Mouse (Mus musculus) midbrain, embryonic 13.5 days (tissue): ENCODE data around the gene Arhgap18. TPM values are rescaled to one million over a fixed set of nuclear protein-coding genes. Genes with fewer than 3 reads are reported as not detected.

Source experiments
- ATAC-seq: fragments of 200-750 bp; cut with Nextera tagmentation; 2 replicates; pipeline ENCODE4 v1.8.0; 2017; ENCODE audit warnings: mild to moderate bottlenecking, moderate TSS enrichment, moderate library complexity
- H3K27ac ChIP-seq: fragments of 300-500 bp; sonication (generic); 2 replicates; pipeline ENCODE4 v1.5.1; 2015; ENCODE audit warnings: inconsistent platforms, mild to moderate bottlenecking, moderate library complexity
- H3K27me3 ChIP-seq: fragments of 300-500 bp; sonication (generic); 2 replicates; pipeline ENCODE4 v1.6.1; 2015; ENCODE audit warnings: mild to moderate bottlenecking, inconsistent platforms
- H3K36me3 ChIP-seq: fragments of 300-500 bp; sonication (generic); 2 replicates; pipeline ENCODE4 v1.6.1; 2015; ENCODE audit warnings: mild to moderate bottlenecking, inconsistent platforms
- H3K4me1 ChIP-seq: fragments of 300-500 bp; sonication (generic); replicated peaks from 2 replicates; pipeline ENCODE4 v1.6.1; 2015; ENCODE audit warnings: inconsistent platforms
- H3K4me2 ChIP-seq: fragments of 300-500 bp; sonication (generic); replicated peaks from 2 replicates; pipeline ENCODE4 v1.6.1; 2015; ENCODE audit warnings: moderate library complexity, mild to moderate bottlenecking, inconsistent platforms
- H3K4me3 ChIP-seq: fragments of 300-500 bp; sonication (generic); replicated peaks from 2 replicates; pipeline ENCODE4 v1.5.1; 2015; ENCODE audit warnings: mild to moderate bottlenecking, inconsistent platforms
- H3K9ac ChIP-seq: fragments of 300-500 bp; sonication (generic); replicated peaks from 2 replicates; pipeline ENCODE4 v1.6.1; 2015; ENCODE audit warnings: mild to moderate bottlenecking, inconsistent platforms
- H3K9me3 ChIP-seq: fragments of 300-500 bp; sonication (generic); 2 replicates; pipeline ENCODE4 v1.6.1; 2016; ENCODE audit warnings: mild to moderate bottlenecking, inconsistent platforms
- WGBS: fragments of 180-500 bp; shearing (Covaris S2); methylation state at CpG from one replicate; pipeline ENCODE4 v1.1.7; 2015; 5-methylcytosine and 5-hydroxymethylcytosine counted together
- polyA plus RNA-seq: library from polyadenylated mRNA; unstranded; fragments of >200 nt; fragmentation: Nextera tagmentation; extraction: Ambion mirVana; gene quantifications from 2 replicates; pipeline ENCODE4 v1.2.1, GENCODE M21; 2015

Arhgap18 gene
- polyA plus RNA-seq, 1 experiment from 2014 or later, result 17.3 TPM

DNA sequence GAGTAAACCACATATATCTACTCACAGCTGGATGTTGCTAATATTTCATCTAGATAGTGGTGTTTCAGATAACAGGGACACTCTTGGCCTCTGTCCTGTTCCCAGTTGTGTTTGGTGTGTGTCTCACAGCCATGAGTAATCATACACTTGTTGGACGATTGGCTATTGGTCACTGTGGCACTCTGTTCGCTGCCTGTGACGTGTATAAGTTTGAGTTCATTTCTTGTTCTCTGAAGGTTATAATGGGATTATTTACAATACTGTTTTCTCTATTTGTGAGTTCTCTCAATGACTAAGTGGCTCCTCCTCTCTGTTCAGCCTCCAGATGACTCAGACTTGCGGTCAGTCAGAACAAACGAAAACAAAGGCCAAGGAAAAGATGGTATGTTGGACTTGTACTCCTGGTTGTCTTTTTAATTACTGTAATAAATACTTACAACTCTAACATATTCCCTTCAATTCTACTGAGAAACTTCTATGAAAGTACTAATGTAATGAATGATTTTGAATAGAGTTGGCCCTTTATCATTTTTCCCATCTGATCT, 101.4 kb downstream of the Arhgap18 start:
- H3K27ac ChIP-seq, result no peak overlapping the region
- H3K9me3 ChIP-seq, result no peaks in the 10 kb centered on the region
- H3K4me1 ChIP-seq, result 0 out of 2 replicates have a peak, but pooled peaks cover 2% of the 10 kb centered on the region
- H3K27me3 ChIP-seq, result no peaks in the 10 kb centered on the region
- no peak overlapping the region for H3K9ac ChIP-seq
- ATAC-seq, result no peak
- no peak overlapping the region for H3K4me3 ChIP-seq
- H3K36me3 ChIP-seq, result no peaks in the 10 kb centered on the region
- 87% methylated on average over 5 of the region's 5 CpGs for WGBS
- H3K4me2 ChIP-seq, result no peak overlapping the region

DNA sequence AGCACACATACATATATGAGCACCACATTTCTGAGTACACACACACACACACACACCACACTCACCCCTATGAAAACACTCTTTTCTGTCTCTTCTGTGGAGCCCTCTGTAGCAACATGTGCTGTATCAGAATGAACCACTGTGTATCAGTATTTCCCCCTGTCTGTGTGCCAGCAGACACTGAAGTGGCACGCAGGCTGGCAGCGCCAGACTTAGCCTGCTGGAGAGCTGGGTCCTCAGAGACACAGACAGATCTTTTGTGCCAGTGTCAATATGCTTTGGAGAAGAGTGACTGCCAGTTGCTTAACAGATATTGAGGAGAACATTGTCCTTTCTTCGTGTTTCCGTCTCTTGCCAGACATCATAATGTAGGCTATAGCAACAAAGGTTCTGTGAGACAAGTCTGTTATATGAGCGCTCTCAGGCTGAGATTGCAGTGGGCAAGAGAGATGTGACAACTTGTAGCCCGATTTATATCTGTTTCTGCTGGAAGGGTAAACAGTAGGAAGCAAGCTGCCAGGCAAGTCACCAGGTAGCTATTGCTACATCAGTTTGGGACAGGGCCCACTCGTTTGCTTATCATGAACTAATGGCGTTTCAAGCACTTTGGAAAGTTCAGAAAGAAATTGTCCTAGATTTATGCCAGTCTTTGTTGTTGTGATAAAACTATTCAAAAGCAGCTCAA, 102.8 kb downstream of the Arhgap18 start:
- H3K9me3 ChIP-seq, result no peaks in the 10 kb centered on the region
- no peak overlapping the region for H3K9ac ChIP-seq
- 87% methylated on average over 8 of the region's 8 CpGs for WGBS
- no peaks in the 10 kb centered on the region for H3K27me3 ChIP-seq
- H3K36me3 ChIP-seq, result no peaks in the 10 kb centered on the region
- 0 out of 2 replicates have a peak, but pooled peaks cover 2% of the 10 kb centered on the region for H3K4me1 ChIP-seq
- H3K27ac ChIP-seq, result no peak overlapping the region
- H3K4me3 ChIP-seq, result no peak overlapping the region
- no peak overlapping the region for H3K4me2 ChIP-seq
- ATAC-seq, result peak; percentile 56; the same call in 1 of the 2 replicates

DNA sequence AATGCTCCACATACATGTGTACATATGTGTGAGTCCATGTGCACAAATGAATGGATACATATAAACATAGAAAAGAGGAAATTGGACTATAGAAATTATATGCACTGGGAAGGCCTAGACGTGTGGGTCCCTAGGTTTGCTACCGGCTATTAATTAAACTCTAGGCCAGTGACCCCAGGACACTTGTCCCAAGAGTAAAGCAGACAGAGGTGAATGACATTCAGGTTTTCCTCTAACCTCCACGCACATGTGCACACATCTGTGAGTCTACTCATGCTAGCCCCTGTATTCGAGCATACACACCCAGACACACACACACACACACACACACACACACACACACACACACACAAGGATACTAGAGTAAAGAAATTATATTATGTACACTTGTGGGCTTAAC, 104.4 kb downstream of the Arhgap18 start:
- Histone ChIP-seq H3K9me3 (no peaks in the 10 kb centered on the region), H3K27ac (no peak overlapping the region), H3K9ac (no peak overlapping the region), H3K4me2 (no peak overlapping the region), H3K4me3 (no peak overlapping the region), H3K27me3 (no peaks in the 10 kb centered on the region), H3K4me1 (0 out of 2 replicates have a peak, but pooled peaks cover 2% of the 10 kb centered on the region), H3K36me3 (no peaks in the 10 kb centered on the region)
- 89% methylated on average over 4 of the region's 4 CpGs for WGBS
- no peak for ATAC-seq

DNA sequence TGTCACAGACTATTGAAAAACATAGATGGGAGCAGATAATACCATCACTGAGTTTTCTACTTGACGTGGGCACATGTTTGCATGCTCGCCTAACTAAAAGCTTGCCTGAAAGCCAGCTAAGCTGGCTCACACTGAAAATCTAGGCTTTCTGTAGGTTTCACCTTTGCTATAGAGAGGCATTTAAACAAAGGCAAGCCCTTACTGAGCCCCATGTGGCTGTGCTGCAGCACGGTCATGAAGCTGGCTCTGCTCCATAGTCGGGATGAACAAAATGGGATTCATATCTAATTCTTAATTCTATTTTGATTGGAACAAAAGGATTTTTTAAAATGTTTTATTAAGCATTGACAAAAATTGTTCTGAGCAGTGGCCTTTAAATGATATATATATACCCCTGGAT, 105.3 kb downstream of the Arhgap18 start:
- Histone ChIP-seq H3K4me2 (no peak overlapping the region), H3K4me1 (0 out of 2 replicates have a peak, but pooled peaks cover 2% of the 10 kb centered on the region), H3K36me3 (no peaks in the 10 kb centered on the region), H3K9ac (no peak overlapping the region), H3K9me3 (no peaks in the 10 kb centered on the region), H3K27ac (no peak overlapping the region), H3K4me3 (no peak overlapping the region), H3K27me3 (no peaks in the 10 kb centered on the region)
- no peak for ATAC-seq
- 59% methylated on average over 4 of the region's 4 CpGs for WGBS

DNA sequence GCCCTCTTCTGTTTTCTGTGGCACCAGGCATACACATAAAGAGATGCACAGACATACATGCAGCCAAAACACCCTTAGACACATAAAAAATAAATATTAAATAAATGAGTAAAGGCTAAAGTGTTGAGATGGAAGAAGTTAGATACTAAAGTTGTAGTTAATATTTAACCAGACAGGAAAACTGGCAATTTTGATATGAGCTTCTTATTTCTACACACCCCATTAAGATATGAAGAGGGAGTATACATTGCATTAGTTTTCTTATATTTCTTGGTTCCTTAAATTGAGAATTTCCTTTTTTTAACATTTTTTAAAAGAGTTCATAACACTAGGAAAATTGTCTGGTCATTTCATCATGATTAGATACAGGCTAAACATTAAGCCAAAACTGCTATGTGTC, 108.0 kb downstream of the Arhgap18 start:
- Histone ChIP-seq H3K27ac (no peak overlapping the region), H3K27me3 (no peaks in the 10 kb centered on the region), H3K4me2 (no peak overlapping the region), H3K36me3 (no peaks in the 10 kb centered on the region), H3K9me3 (no peaks in the 10 kb centered on the region), H3K9ac (no peak overlapping the region), H3K4me3 (no peak overlapping the region), H3K4me1 (0 out of 2 replicates have a peak, but pooled peaks cover 2% of the 10 kb centered on the region)
- ATAC-seq, result no peak

DNA sequence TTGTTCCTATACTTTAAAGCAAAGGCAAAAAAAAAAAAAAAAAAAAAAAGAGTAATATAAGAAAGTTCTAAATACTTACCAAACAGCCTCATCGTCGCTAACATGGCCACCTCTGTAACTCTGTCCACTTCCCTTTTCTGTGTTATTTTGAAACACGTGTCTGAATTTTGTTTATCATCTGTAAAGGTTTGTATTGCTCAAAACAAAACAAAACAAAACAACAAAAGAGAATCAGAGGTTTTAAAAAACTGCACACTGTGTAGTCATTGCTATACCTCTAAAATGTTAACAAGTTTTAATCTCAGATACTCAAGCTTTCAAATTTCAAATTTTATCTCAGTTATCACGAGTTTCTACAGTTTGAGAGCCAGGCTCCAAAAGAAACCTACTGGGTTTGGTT, 109.0 kb downstream of the Arhgap18 start:
- Histone ChIP-seq H3K4me1 (0 out of 2 replicates have a peak, but pooled peaks cover 2% of the 10 kb centered on the region), H3K27ac (no peak overlapping the region), H3K36me3 (no peaks in the 10 kb centered on the region), H3K9ac (no peak overlapping the region), H3K4me3 (no peak overlapping the region), H3K9me3 (no peaks in the 10 kb centered on the region), H3K4me2 (no peak overlapping the region), H3K27me3 (no peaks in the 10 kb centered on the region)
- no peak for ATAC-seq
- WGBS, result 93% methylated on average over 4 of the region's 4 CpGs

DNA sequence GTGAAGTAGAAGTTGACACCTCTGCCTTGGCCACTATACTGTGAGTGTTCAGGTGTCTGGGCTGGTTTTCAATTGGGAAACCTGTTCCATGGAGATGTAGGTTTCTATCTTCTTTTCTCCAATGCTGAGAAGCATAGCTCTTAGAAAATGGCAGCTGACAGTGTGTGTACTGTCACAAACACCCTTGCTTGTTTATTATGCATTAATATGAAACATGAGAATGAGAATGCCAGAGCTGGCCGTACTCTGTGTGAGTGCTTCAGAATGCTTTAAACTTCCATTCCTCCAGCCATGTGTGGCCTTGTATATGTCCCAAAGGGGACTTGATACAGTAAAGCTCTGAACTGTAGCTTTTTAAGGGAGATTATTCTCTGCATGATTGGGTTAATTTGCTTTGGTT, 110.8 kb downstream of the Arhgap18 start:
- Histone ChIP-seq H3K4me1 (no peaks in the 10 kb centered on the region), H3K27me3 (no peaks in the 10 kb centered on the region), H3K9me3 (no peaks in the 10 kb centered on the region), H3K27ac (no peak overlapping the region), H3K36me3 (no peaks in the 10 kb centered on the region), H3K4me2 (no peak overlapping the region), H3K4me3 (no peak overlapping the region), H3K9ac (no peak overlapping the region)
- WGBS, result 85% methylated on average over 1 of the region's 1 CpGs
- no peak for ATAC-seq

DNA sequence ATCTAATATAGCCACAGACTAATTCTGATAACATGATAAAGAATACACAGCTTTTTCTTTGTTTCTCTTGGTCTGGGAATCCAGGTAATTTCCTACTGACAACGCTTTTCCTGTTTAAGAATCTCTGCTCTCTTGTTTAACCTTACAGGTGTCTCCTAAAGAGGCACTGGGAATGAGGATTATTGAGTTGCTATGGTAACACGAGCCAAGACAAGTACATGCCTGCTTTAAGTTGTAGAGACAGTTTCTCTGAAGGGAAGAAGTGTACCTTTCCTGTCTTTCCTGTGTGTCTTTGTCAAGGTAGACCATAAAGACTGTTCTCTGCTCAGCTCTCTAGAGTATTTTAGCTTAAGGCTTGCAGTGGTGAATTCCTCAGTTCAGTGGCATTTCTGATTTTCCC, 117.6 kb downstream of the Arhgap18 start:
- no peaks in the 10 kb centered on the region for H3K9me3 ChIP-seq
- no peak overlapping the region for H3K4me2 ChIP-seq
- no peak overlapping the region for H3K4me3 ChIP-seq
- 0 out of 2 replicates have a peak overlapping the region, but pooled peaks have one; percentile 4 for H3K27ac ChIP-seq
- no peaks in the 10 kb centered on the region for H3K27me3 ChIP-seq
- H3K9ac ChIP-seq, result no peak overlapping the region
- WGBS, result 54% methylated on average over 2 of the region's 2 CpGs
- ATAC-seq, result no peak
- no peaks in the 10 kb centered on the region for H3K36me3 ChIP-seq
- peaks cover 7% of the 10 kb centered on the region for H3K4me1 ChIP-seq

DNA sequence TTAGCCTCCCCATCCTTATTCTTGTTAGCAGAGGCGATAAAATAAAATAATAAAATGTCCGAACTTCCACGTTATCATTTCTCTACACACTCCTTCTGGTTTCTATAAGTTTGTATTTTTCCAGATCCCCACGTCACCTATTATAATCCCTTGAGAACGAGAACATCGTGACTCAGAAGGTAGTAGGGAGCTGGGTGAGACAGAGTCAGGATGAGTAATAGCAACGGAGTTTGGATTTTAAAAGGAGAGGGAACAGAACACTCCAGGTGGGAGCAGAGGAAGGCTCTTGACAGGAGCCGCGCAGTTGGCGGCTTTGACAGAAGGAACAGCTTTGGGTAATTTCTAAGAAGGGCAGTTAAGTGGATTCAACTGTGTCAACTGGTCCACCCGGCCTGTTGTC, 124.1 kb downstream of the Arhgap18 start:
- H3K4me3 ChIP-seq, result no peak overlapping the region
- no peaks in the 10 kb centered on the region for H3K9me3 ChIP-seq
- no peak overlapping the region for H3K27ac ChIP-seq
- no peak for ATAC-seq
- H3K4me2 ChIP-seq, result no peak overlapping the region
- 86% methylated on average over 11 of the region's 11 CpGs for WGBS
- no peaks in the 10 kb centered on the region for H3K4me1 ChIP-seq
- no peak overlapping the region for H3K9ac ChIP-seq
- no peaks in the 10 kb centered on the region for H3K27me3 ChIP-seq
- H3K36me3 ChIP-seq, result no peaks in the 10 kb centered on the region

DNA sequence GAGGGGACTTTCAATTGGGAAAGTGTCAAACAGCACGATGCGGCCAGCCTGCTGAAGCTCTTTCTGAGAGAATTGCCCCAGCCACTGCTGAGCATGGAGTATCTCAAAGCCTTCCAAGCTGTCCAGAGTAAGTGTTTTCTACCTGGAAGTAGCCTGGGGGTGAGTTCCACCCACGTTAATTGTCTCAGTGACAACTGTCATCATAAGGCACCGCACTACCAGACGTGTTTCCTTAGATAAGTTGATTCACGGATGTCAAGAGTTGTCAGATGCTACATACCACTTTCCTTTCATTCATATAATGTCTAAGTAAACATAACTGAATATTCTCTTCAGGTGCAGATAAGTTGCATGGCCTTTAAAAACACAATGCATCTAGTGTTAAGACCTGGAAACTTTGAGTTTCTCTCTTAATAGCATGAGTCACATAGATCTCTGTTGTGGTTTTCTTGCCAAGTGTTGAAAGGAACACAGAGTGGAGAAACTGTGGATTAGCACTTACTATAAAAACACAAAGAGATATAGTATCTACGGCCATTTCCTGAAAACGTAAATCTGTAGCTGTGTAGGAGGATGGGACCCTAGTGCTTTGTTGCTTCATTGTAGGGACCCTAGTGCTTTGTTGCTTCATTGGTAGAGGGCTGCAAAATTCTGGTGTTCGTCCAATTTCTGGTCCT, 125.8 kb downstream of the Arhgap18 start:
- Histone ChIP-seq H3K27ac (no peak overlapping the region), H3K9ac (no peak overlapping the region), H3K4me3 (no peak overlapping the region), H3K27me3 (no peaks in the 10 kb centered on the region), H3K4me2 (no peak overlapping the region), H3K9me3 (no peaks in the 10 kb centered on the region), H3K4me1 (no peaks in the 10 kb centered on the region), H3K36me3 (no peaks in the 10 kb centered on the region)
- ATAC-seq, result no peak
- 88% methylated on average over 9 of the region's 9 CpGs for WGBS

DNA sequence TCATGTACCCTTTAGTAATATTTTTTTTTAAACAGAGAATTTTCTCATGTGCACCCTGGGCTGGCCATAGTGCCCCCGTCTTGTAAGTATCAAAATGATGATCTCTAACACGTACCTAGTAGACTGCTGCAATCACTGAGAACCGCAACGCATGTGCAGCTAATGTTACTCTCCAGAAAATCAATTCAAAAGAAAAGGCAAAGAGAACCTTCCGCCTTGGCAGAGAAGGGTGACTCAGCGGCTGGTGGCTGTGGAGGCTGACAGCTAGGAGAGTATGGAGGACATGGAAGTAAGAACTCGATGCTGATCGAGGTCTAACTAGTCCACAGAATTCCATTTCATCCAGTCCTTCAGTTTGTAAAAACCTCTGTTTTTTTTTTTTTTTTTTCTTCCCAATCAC, 131.7 kb downstream of the Arhgap18 start:
- Histone ChIP-seq H3K27me3 (no peaks in the 10 kb centered on the region), H3K9ac (no peak overlapping the region), H3K27ac (no peak overlapping the region), H3K9me3 (no peaks in the 10 kb centered on the region), H3K4me1 (no peaks in the 10 kb centered on the region), H3K4me3 (no peak overlapping the region), H3K4me2 (no peak overlapping the region), H3K36me3 (no peaks in the 10 kb centered on the region)
- 82% methylated on average over 8 of the region's 8 CpGs for WGBS
- no peak for ATAC-seq

DNA sequence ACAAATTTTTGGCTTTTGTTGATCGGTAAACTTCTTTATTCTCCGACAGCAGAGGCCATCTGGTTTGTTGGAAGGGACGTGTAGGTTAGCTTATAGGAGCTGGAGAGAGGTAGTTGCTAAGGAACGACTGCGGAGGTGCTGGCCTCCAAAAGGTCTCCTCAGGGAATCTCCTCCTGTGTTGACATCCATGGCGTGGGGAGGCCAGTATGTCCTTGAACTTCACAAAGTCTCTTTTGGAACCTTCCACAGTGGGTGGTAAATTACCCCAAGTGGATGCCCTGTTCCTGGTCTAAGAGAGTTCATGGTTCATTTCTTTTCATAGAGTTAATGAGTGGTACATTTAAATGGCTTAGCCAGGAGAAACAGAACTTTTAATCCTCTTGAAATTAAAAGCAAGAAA, 136.0 kb downstream of the Arhgap18 start:
- no peak overlapping the region for H3K27ac ChIP-seq
- no peaks in the 10 kb centered on the region for H3K27me3 ChIP-seq
- H3K9me3 ChIP-seq, result no peaks in the 10 kb centered on the region
- no peak overlapping the region for H3K9ac ChIP-seq
- H3K4me2 ChIP-seq, result no peak overlapping the region
- no peak for ATAC-seq
- 22% methylated on average over 6 of the region's 6 CpGs for WGBS
- no peaks in the 10 kb centered on the region for H3K4me1 ChIP-seq
- H3K4me3 ChIP-seq, result no peak overlapping the region
- H3K36me3 ChIP-seq, result no peaks in the 10 kb centered on the region
